Mouse (Mus musculus) T-cell, adult 2 months (primary cell): Measurements from ENCODE around the gene Vwa7.
"Not testable (repeated sequence)": the region's sequence is repeated elsewhere in the genome, so short reads cannot be mapped to it uniquely, and the experiment has no call there.

Experiments used
- DNase-seq: peaks from one replicate; pipeline ENCODE4 v3.0.0; 2022; ENCODE audit warnings: low spot score

Vwa7 gene

GRCm38 (mm10) chr17:35016376-35016775, at the start of gene Vwa7:
Vwa7 (plus strand) TSS chr17:35016579.
- DNase-seq = no peak

GRCm38 (mm10) chr17:34969822-34970221, 46.6 kb upstream of the Vwa7 start, which contains the start of gene Gm20481:
Gm20481 (plus strand) TSS chr17:34969912.
- DNase-seq = not testable (repeated sequence)

GRCm38 (mm10) chr17:34970850-34971249, 45.5 kb upstream of the Vwa7 start:
- DNase-seq = not testable (repeated sequence)

GRCm38 (mm10) chr17:34971694-34972068, 44.7 kb upstream of the Vwa7 start:
- DNase-seq = not testable (repeated sequence)

- DNase-seq = peak; percentile 65
Observed at GRCm38 (mm10) chr17:34972069-34972749, 44.2 kb upstream of the Vwa7 start, which contains the start of the genes Hspa1a and Hspa1l. Hspa1a (minus strand) TSS chr17:34972156. Hspa1l (plus strand) TSS chr17:34972703.

- DNase-seq = no peak
Observed at GRCm38 (mm10) chr17:34975581-34976492, 40.5 kb upstream of the Vwa7 start.

GRCm38 (mm10) chr17:34977000-34977399, 39.4 kb upstream of the Vwa7 start:
- DNase-seq = no peak

GRCm38 (mm10) chr17:34978239-34978638, 38.1 kb upstream of the Vwa7 start:
- no peak for DNase-seq

- no peak for DNase-seq
Observed at GRCm38 (mm10) chr17:34979631-34980030, 36.7 kb upstream of the Vwa7 start.

GRCm38 (mm10) chr17:34980655-34981054, 35.7 kb upstream of the Vwa7 start:
- peak; percentile 67 for DNase-seq

- DNase-seq = peak; percentile 94
Observed at GRCm38 (mm10) chr17:34981690-34982180, 34.6 kb upstream of the Vwa7 start, which contains the start of gene Lsm2. Lsm2 (plus strand) TSS chr17:34981862.

- DNase-seq = no peak
Observed at GRCm38 (mm10) chr17:34982328-34982727, 34.1 kb upstream of the Vwa7 start.

- DNase-seq = peak; percentile 42
Observed at GRCm38 (mm10) chr17:34984218-34984617, 32.2 kb upstream of the Vwa7 start.

GRCm38 (mm10) chr17:34994751-34995150, 21.6 kb upstream of the Vwa7 start:
- no peak for DNase-seq

GRCm38 (mm10) chr17:34995192-34995591, 21.2 kb upstream of the Vwa7 start:
- DNase-seq = not testable (repeated sequence)

GRCm38 (mm10) chr17:34995927-34996326, 20.5 kb upstream of the Vwa7 start:
- not testable (repeated sequence) for DNase-seq

- no peak for DNase-seq
Observed at GRCm38 (mm10) chr17:34996411-34997141, 19.8 kb upstream of the Vwa7 start.

GRCm38 (mm10) chr17:34997142-34997483, 19.3 kb upstream of the Vwa7 start:
- no peak for DNase-seq

GRCm38 (mm10) chr17:34998526-34999430, 17.6 kb upstream of the Vwa7 start:
- no peak for DNase-seq

- peak; percentile 50 for DNase-seq
Observed at GRCm38 (mm10) chr17:34999871-35000716, 16.3 kb upstream of the Vwa7 start.
